Mouse (Mus musculus) hindbrain, embryonic 15.5 days (tissue): ENCODE measurements around the gene Lins1. TPM values are rescaled to one million over a fixed set of nuclear protein-coding genes. Genes with fewer than 3 reads are reported as not detected.

Source experiments
- ATAC-seq: fragments of 200-750 bp; cut with Nextera tagmentation; 2 replicates; pipeline ENCODE4 v1.8.0; 2017; ENCODE audit warnings: low read depth, moderate number of reproducible peaks, moderate TSS enrichment; ENCODE audit not compliant: low FRiP score
- H3K27ac ChIP-seq: fragments of 300-500 bp; sonication (generic); replicated peaks from 2 replicates; pipeline ENCODE4 v1.5.1; 2015; ENCODE audit warnings: mild to moderate bottlenecking, inconsistent platforms
- H3K27me3 ChIP-seq: fragments of 300-500 bp; sonication (generic); 2 replicates; pipeline ENCODE4 v1.6.1; 2015; ENCODE audit warnings: control low read depth, inconsistent platforms
- H3K36me3 ChIP-seq: fragments of 300-500 bp; sonication (generic); 2 replicates; pipeline ENCODE4 v1.6.1; 2015; ENCODE audit warnings: control low read depth, inconsistent platforms
- H3K4me1 ChIP-seq: fragments of 300-500 bp; sonication (generic); replicated peaks from 2 replicates; pipeline ENCODE4 v1.6.1; 2015; ENCODE audit warnings: control low read depth, inconsistent platforms
- H3K4me2 ChIP-seq: fragments of 300-500 bp; sonication (generic); 2 replicates; pipeline ENCODE4 v1.6.1; 2015; ENCODE audit warnings: moderate library complexity, mild to moderate bottlenecking, inconsistent platforms
- H3K4me3 ChIP-seq: fragments of 300-500 bp; sonication (generic); 2 replicates; pipeline ENCODE4 v1.5.1; 2015; ENCODE audit warnings: mild to moderate bottlenecking, inconsistent platforms
- H3K9ac ChIP-seq: fragments of 300-500 bp; sonication (generic); 2 replicates; pipeline ENCODE4 v1.6.1; 2015; ENCODE audit warnings: inconsistent platforms
- H3K9me3 ChIP-seq: fragments of 300-500 bp; sonication (generic); 2 replicates; pipeline ENCODE4 v1.6.1; 2016; ENCODE audit warnings: control low read depth, inconsistent platforms
- WGBS: fragments of 180-500 bp; shearing (Covaris S2); methylation state at CpG from one replicate; pipeline ENCODE4 v1.1.7; 2015; 5-methylcytosine and 5-hydroxymethylcytosine counted together
- polyA plus RNA-seq: library from polyadenylated mRNA; unstranded; fragments of >200 nt; fragmentation: Nextera tagmentation; extraction: Ambion mirVana; gene quantifications from 2 replicates; pipeline ENCODE4 v1.2.1, GENCODE M21; 2015

Lins1 gene
- polyA plus RNA-seq: 16.6 and 17.1 TPM in 2 replicates

DNA sequence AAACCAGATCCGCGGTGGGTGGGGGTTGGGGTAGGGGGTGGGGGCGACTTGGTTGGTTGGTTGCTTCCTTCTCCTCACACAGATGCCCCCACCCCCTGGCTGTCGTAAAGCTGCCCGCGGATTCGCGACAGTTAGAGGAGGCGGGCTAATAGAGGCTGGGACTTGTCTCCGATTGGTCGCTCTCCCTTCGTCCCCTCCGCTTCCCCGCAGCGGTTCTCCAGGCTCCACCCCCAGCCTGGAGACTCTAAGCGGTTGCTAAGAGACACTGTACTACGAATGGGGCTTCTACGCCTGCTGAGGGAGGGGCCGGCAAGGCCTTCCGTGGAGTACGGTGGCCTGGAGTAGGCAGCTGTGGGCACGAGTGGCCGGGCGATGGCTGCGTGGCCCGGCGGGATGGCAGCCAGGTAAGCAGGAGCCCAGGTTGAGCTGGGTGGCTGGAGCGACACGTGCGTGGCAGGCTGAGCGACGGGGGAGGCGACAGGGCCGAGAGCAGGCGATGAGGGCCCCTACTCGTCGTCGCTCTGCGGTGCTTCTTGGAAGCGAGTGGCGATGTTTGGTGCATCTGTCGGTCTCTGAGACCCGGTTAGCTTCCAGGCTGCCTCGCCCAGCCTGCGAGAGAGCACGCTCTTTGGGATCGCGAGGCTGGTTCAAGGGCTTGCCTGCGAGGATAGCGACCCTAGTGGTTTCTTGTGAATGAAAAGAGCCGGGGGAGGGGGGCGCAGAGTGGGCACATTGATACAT, at the start of gene Lins1:
Gene Lins1 (plus strand): TSS at position 270 of the 741 bp plus-strand sequence.
- Histone ChIP-seq H3K9ac (peak within 1 kb of the TSS; percentile 84), H3K4me1 (peaks cover 20% of the 10 kb centered on the region), H3K27ac (peak within 1 kb of the TSS; percentile 91), H3K9me3 (no peaks in the 10 kb centered on the region), H3K4me3 (peak within 1 kb of the TSS; percentile 58), H3K27me3 (no peaks in the 10 kb centered on the region), H3K36me3 (peaks cover 2% of the 10 kb centered on the region; the same call in 1 of the 2 replicates), H3K4me2 (peak within 1 kb of the TSS; percentile 83)
- under 1% methylated on average over 52 of the region's 52 CpGs for WGBS
- peak; percentile 99 for ATAC-seq

DNA sequence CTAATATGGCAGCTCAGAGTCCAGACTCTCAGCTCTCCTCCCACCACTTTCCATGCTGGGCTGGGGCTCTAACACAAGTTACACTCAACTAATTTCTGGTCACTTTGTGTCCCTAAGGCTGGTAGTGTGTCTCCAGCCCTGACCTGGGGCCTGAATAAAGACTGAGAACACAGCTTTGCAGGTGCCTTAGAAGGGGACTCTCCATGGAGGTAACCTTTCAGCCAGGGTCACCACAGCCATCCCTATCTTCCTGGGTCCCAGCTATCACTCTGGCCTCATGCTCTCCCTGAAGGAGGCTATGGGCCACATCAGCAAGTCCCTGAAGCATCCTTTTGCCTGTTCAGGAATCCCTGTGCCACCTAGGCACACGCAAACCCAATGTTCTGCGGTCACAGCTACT, 44.0 kb upstream of the Lins1 start:
- Histone ChIP-seq H3K27me3 (no peaks in the 10 kb centered on the region), H3K27ac (no peak overlapping the region), H3K9ac (no peak overlapping the region), H3K4me1 (no peaks in the 10 kb centered on the region), H3K4me3 (no peak overlapping the region), H3K36me3 (peaks cover 8% of the 10 kb centered on the region; the same call in 1 of the 2 replicates), H3K9me3 (no peaks in the 10 kb centered on the region), H3K4me2 (no peak overlapping the region)
- ATAC-seq: no peak
- 97% methylated on average over 2 of the region's 2 CpGs for WGBS

- ATAC-seq: no peak
- H3K4me2 ChIP-seq: no peak overlapping the region
- 0 out of 2 replicates have a peak, but pooled peaks cover 2% of the 10 kb centered on the region for H3K36me3 ChIP-seq
- WGBS: 85% methylated on average over 2 of the region's 2 CpGs
- H3K9ac ChIP-seq: no peak overlapping the region
- H3K4me1 ChIP-seq: no peaks in the 10 kb centered on the region
- H3K27me3 ChIP-seq: no peaks in the 10 kb centered on the region
- no peaks in the 10 kb centered on the region for H3K9me3 ChIP-seq
- H3K27ac ChIP-seq: no peak overlapping the region
- no peak overlapping the region for H3K4me3 ChIP-seq
These were observed 40.5 kb upstream of the Lins1 start for GRCm38 (mm10) chr7:66649181-66649580.

- ATAC-seq: no peak
- Histone ChIP-seq H3K4me3 (no peak overlapping the region), H3K9ac (no peak overlapping the region), H3K9me3 (no peaks in the 10 kb centered on the region), H3K4me2 (no peak overlapping the region), H3K36me3 (peaks cover 2% of the 10 kb centered on the region; the same call in 1 of the 2 replicates), H3K27me3 (no peaks in the 10 kb centered on the region), H3K4me1 (no peaks in the 10 kb centered on the region), H3K27ac (no peak overlapping the region)
- 79% methylated on average over 5 of the region's 5 CpGs for WGBS
These were observed 38.8 kb upstream of the Lins1 start for GRCm38 (mm10) chr7:66650883-66651282.

DNA sequence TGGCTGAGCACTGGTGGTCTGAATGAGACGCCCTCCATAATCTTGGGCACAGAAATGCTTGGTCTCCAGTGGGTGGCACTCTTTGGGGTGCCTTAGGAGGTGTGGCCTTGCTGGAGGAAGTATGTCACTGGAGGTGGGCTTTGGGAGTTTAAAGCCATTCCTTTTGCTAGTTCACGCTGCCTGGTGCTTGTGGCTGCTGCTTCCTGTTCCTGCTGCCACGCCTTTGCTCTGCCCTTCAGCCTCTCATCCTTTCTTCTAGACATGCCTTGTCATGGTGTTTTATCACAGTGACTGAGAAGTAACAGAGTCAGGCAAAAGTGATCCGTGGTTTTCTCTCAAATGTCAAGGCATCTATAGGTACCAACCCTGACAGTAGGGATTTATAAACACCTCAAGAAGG, 37.5 kb upstream of the Lins1 start:
- no peaks in the 10 kb centered on the region; the same call in 1 of the 2 replicates for H3K36me3 ChIP-seq
- ATAC-seq: no peak
- H3K4me1 ChIP-seq: no peaks in the 10 kb centered on the region
- H3K4me3 ChIP-seq: no peak overlapping the region
- no peak overlapping the region for H3K27ac ChIP-seq
- H3K4me2 ChIP-seq: no peak overlapping the region
- H3K27me3 ChIP-seq: no peaks in the 10 kb centered on the region
- no peaks in the 10 kb centered on the region for H3K9me3 ChIP-seq
- H3K9ac ChIP-seq: no peak overlapping the region
- WGBS: 95% methylated on average over 4 of the region's 4 CpGs

- Histone ChIP-seq H3K4me1 (no peaks in the 10 kb centered on the region), H3K27ac (no peak overlapping the region), H3K9me3 (no peaks in the 10 kb centered on the region), H3K4me2 (no peak overlapping the region), H3K27me3 (no peaks in the 10 kb centered on the region), H3K36me3 (peaks cover 1% of the 10 kb centered on the region), H3K4me3 (no peak overlapping the region), H3K9ac (no peak overlapping the region)
- ATAC-seq: no peak
- 88% methylated on average over 9 of the region's 9 CpGs for WGBS
These were observed 36.1 kb upstream of the Lins1 start for GRCm38 (mm10) chr7:66653596-66653995.

- no peak for ATAC-seq
- H3K4me3 ChIP-seq: no peak overlapping the region
- no peak overlapping the region for H3K4me2 ChIP-seq
- 86% methylated on average over 9 of the region's 9 CpGs for WGBS
- no peaks in the 10 kb centered on the region for H3K9me3 ChIP-seq
- no peak overlapping the region for H3K27ac ChIP-seq
- H3K4me1 ChIP-seq: no peaks in the 10 kb centered on the region
- no peak overlapping the region for H3K9ac ChIP-seq
- H3K27me3 ChIP-seq: no peaks in the 10 kb centered on the region
- H3K36me3 ChIP-seq: peaks cover 15% of the 10 kb centered on the region
These were observed 34.2 kb upstream of the Lins1 start for GRCm38 (mm10) chr7:66655471-66655870.

DNA sequence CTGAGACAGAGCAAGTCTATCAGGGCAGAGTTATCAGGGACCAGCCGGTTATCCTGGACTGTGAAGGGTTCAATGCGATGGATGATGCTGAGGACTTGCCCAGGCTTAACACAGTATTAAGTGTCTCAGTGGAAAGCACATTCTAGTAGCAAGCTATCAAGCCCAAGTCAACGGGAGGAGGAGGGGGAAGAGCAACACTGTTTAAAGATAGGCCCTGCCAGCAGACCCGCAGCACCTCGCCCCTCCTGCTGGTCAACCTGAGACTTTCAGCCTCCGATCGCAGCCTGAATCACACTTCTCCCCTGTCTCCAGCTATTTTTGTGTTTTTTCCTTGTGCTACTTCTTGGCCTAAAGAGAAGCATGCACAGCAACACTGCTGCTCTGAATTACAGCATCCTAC, 29.4 kb upstream of the Lins1 start:
- Histone ChIP-seq H3K4me3 (no peak overlapping the region), H3K4me1 (0 out of 2 replicates have a peak, but pooled peaks cover 2% of the 10 kb centered on the region), H3K27ac (no peak overlapping the region), H3K9me3 (no peaks in the 10 kb centered on the region), H3K27me3 (no peaks in the 10 kb centered on the region), H3K4me2 (no peak overlapping the region), H3K36me3 (peaks cover 15% of the 10 kb centered on the region; the same call in 1 of the 2 replicates), H3K9ac (no peak overlapping the region)
- ATAC-seq: no peak
- 91% methylated on average over 7 of the region's 7 CpGs for WGBS

DNA sequence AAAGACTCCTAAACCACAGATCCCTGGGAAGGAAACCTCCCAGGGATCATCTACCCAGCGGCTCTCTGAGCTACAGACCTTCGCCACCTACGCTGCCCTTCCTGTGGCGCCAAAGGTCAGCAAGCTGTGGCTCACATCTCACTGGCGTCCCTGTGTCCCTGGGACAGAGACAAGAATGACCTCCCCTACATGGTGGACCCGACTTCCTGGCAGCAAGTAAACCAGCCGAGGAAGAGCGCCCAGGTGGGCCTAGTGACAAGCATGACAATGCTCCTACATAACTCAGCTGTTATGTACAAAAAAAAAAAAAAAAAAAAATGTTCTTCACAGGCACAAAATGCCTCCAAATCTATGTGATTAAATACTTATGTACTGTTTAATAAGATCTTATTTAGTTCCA, 28.7 kb upstream of the Lins1 start:
- H3K27me3 ChIP-seq: no peaks in the 10 kb centered on the region
- 0 out of 2 replicates have a peak, but pooled peaks cover 2% of the 10 kb centered on the region for H3K4me1 ChIP-seq
- H3K9ac ChIP-seq: 0 out of 2 replicates have a peak overlapping the region, but pooled peaks have one; percentile 4
- WGBS: 91% methylated on average over 8 of the region's 8 CpGs
- H3K27ac ChIP-seq: no peak overlapping the region
- ATAC-seq: no peak
- peaks cover 15% of the 10 kb centered on the region; the same call in 1 of the 2 replicates for H3K36me3 ChIP-seq
- H3K9me3 ChIP-seq: no peaks in the 10 kb centered on the region
- no peak overlapping the region for H3K4me3 ChIP-seq
- no peak overlapping the region for H3K4me2 ChIP-seq

- WGBS: 17% methylated on average over 8 of the region's 8 CpGs
- no peaks in the 10 kb centered on the region for H3K27me3 ChIP-seq
- peaks cover 16% of the 10 kb centered on the region; the same call in 1 of the 2 replicates for H3K36me3 ChIP-seq
- H3K9me3 ChIP-seq: no peaks in the 10 kb centered on the region
- H3K4me1 ChIP-seq: 0 out of 2 replicates have a peak, but pooled peaks cover 2% of the 10 kb centered on the region
- no peak overlapping the region for H3K9ac ChIP-seq
- H3K4me2 ChIP-seq: peak overlapping the region; percentile 36; the same call in 1 of the 2 replicates
- no peak overlapping the region for H3K27ac ChIP-seq
- H3K4me3 ChIP-seq: peak overlapping the region; percentile 24
- peak; percentile 71; the same call in 1 of the 2 replicates for ATAC-seq
These were observed 28.1 kb upstream of the Lins1 start for GRCm38 (mm10) chr7:66661572-66661971.

DNA sequence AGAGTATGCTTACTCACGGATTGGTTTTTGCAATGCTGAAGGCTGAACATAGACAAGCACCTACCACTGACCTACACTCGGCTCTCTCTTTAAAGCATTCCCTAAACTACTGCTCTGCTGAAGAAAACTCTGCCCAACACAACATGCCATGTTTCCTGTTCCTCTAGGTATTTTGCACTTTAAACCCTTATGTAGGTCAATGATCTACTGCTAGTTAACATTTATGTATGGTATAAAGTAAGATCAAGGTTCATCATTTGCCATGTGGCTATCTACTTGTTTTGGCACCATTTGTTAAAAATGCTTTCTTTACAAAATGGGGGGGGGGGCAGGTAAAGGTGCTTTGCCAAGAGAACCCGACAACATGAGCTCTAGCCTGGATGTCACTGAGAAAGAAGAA, 26.1 kb upstream of the Lins1 start:
- 88% methylated on average over 3 of the region's 3 CpGs for WGBS
- H3K27ac ChIP-seq: no peak overlapping the region
- ATAC-seq: no peak

DNA sequence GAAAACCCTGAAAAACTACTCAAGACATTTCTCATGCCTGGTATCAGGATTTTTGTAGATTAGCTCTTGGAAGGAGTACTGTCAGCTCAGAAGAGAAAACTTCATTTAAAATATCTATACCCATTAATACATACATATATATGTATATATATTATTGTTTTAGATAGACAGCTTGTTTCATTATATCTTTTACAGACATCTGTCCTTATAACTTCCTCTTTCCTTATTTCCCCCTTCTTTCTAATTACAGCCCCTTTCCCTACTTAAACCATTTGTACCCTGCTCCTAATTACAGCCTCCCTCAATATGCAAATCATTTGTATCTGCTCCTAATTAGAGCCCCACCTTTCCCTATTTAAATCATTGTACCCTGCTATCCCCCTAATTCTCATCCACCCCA, 22.6 kb upstream of the Lins1 start:
- no peak overlapping the region for H3K27ac ChIP-seq
- ATAC-seq: no peak
- no peak overlapping the region for H3K4me2 ChIP-seq
- no peaks in the 10 kb centered on the region for H3K27me3 ChIP-seq
- H3K4me1 ChIP-seq: no peaks in the 10 kb centered on the region
- H3K36me3 ChIP-seq: peaks cover 37% of the 10 kb centered on the region
- H3K9me3 ChIP-seq: peaks cover 9% of the 10 kb centered on the region; the same call in 1 of the 2 replicates
- no peak overlapping the region for H3K4me3 ChIP-seq
- no peak overlapping the region for H3K9ac ChIP-seq

More for the DNA sequence above, 26.1 kb upstream of the Lins1 start:
- 0 out of 2 replicates have a peak, but pooled peaks cover 2% of the 10 kb centered on the region for H3K4me1 ChIP-seq
- no peak overlapping the region for H3K4me2 ChIP-seq
- H3K9me3 ChIP-seq: peaks cover 6% of the 10 kb centered on the region; the same call in 1 of the 2 replicates
- H3K9ac ChIP-seq: no peak overlapping the region
- no peak overlapping the region for H3K4me3 ChIP-seq
- H3K36me3 ChIP-seq: peaks cover 21% of the 10 kb centered on the region
- no peaks in the 10 kb centered on the region for H3K27me3 ChIP-seq
